Mouse (Mus musculus) myocyte (in vitro differentiated cells): ENCODE results near the gene Itga2b. TPM values are rescaled to one million over a fixed set of nuclear protein-coding genes. Genes with fewer than 3 reads are reported as not detected.

Experiments used
- H3K27me3 ChIP-seq: one replicate; pipeline ENCODE4 v1.6.1; 2011; ENCODE audit not compliant: control insufficient read depth, insufficient read depth, insufficient read length
- H3K36me3 ChIP-seq: one replicate; pipeline ENCODE4 v1.6.1; 2011; ENCODE audit not compliant: control insufficient read depth, insufficient read depth
- H3K4me2 ChIP-seq: one replicate; pipeline ENCODE4 v1.6.1; 2011; ENCODE audit warnings: low read depth, control low read depth
- H3K4me3 ChIP-seq: one replicate; pipeline ENCODE4 v1.5.1; 2011; ENCODE audit warnings: mild to moderate bottlenecking, control low read depth, moderate library complexity
- H3K79me2 ChIP-seq: one replicate; pipeline ENCODE4 v1.6.1; 2011; ENCODE audit not compliant: control insufficient read depth, insufficient read depth
- H3ac ChIP-seq: one replicate; pipeline ENCODE4 v1.6.1; 2011; ENCODE audit not compliant: control insufficient read depth, insufficient read length
- MAX ChIP-seq: IDR thresholded peaks from one replicate; pipeline ENCODE4 v1.6.1; 2011; ENCODE audit warnings: low read depth, mild to moderate bottlenecking, control low read depth
- MYOD1 ChIP-seq, 3 experiments: IDR thresholded peaks; one replicate each; pipeline ENCODE4 v1.6.1; 2011; ENCODE audit warnings: control low read depth in 2 of 3, low read depth in 2 of 3, mild to moderate bottlenecking in 2 of 3, moderate library complexity in 1 of 3; ENCODE audit not compliant: insufficient read length in 2 of 3, control insufficient read depth in 1 of 3
- MYOG ChIP-seq, 3 experiments: IDR thresholded peaks; one replicate each; pipeline ENCODE4 v1.6.1; 2011; ENCODE audit warnings: control low read depth in 2 of 3, low read depth in 2 of 3, mild to moderate bottlenecking in 2 of 3; ENCODE audit not compliant: insufficient read length in 2 of 3, control insufficient read depth in 1 of 3, insufficient read depth in 1 of 3
- POLR2AphosphoS2 ChIP-seq: IDR thresholded peaks from one replicate; pipeline ENCODE4 v1.6.1; 2011; ENCODE audit warnings: low read depth, control low read depth; ENCODE audit not compliant: insufficient read length
- polyA plus RNA-seq: library from polyadenylated mRNA; unstranded; fragments of >200 nt; fragmentation: generic; extraction: Trizol; gene quantifications from one replicate; pipeline ENCODE4 v1.2.1, GENCODE M21; 2012; ENCODE audit warnings: missing spikeins

Gene Itga2b
- polyA plus RNA-seq, 1 experiment = 7.2 TPM

GRCm38 (mm10) chr11:102403657-102404056 lies 66.3 kb downstream of the Itga2b start:
- no peak overlapping the region for H3K4me2 ChIP-seq
- H3K79me2 ChIP-seq = peaks cover 21% of the 10 kb centered on the region
- no peak overlapping the region for H3ac ChIP-seq
- TF ChIP-seq MYOD1 (IDR thresholded peaks at IDR 0.05; ENCODE audit: control insufficient read depth in 1 of 3, insufficient read length in 2 of 3, low read depth in 2 of 3) (no peak), MYOG (IDR thresholded peaks at IDR 0.05; ENCODE audit: control insufficient read depth in 1 of 3, insufficient read depth in 1 of 3, insufficient read length in 2 of 3, low read depth in 2 of 3) (no peak), POLR2AphosphoS2 (no peak), MAX (no peak)
- H3K4me3 ChIP-seq = no peak overlapping the region
- H3K27me3 ChIP-seq = no peaks in the 10 kb centered on the region
- H3K36me3 ChIP-seq = peaks cover 18% of the 10 kb centered on the region

Other genes with a start within 250 kb of the Itga2b start
- 77.3 TPM for gene Hdac5, start 240.0 kb downstream of the Itga2b start, polyA plus RNA-seq
- 4.4 TPM for gene BC030867, start 221.2 kb downstream of the Itga2b start, polyA plus RNA-seq
- gene Asb16, start 201.4 kb downstream of the Itga2b start, polyA plus RNA-seq = 5.1 TPM
- 39.5 TPM for gene Tmub2, start 185.2 kb downstream of the Itga2b start, polyA plus RNA-seq
- 39.5 TPM for gene Atxn7l3, start 173.5 kb downstream of the Itga2b start, polyA plus RNA-seq
- gene Ubtf, start 150.4 kb downstream of the Itga2b start, polyA plus RNA-seq = 58.6 TPM
- gene Slc4a1, start 103.9 kb downstream of the Itga2b start, polyA plus RNA-seq = not detected
- gene Rundc3a, start 76.7 kb downstream of the Itga2b start, polyA plus RNA-seq = 10.3 TPM
- 274 TPM for gene Slc25a39, start 62.2 kb downstream of the Itga2b start, polyA plus RNA-seq
- gene Grn, start 39.8 kb downstream of the Itga2b start, polyA plus RNA-seq = 174 TPM
- gene Fam171a2, start 22.4 kb downstream of the Itga2b start, polyA plus RNA-seq = 162 TPM
- gene Gpatch8, start 86.3 kb upstream of the Itga2b start, polyA plus RNA-seq = 9.0 TPM
- 1.9 TPM for gene Gm11627, start 109.3 kb upstream of the Itga2b start, polyA plus RNA-seq
- gene Fzd2, start 134.3 kb upstream of the Itga2b start, polyA plus RNA-seq = 66.9 TPM
- gene Meioc, start 193.6 kb upstream of the Itga2b start, polyA plus RNA-seq = 0.01 TPM
- gene Ccdc43, start 227.7 kb upstream of the Itga2b start, polyA plus RNA-seq = 26.8 TPM